20 mouse cellular contexts compared by ENCODE assay signal in genomic region chr11:68067806-68068205, GRCm38 (mm10).
DNase-seq lines count a peak whose midpoint lies in the region; ATAC-seq and TF ChIP-seq lines count a peak whose summit lies in the region.
"Had no signal": no experiment of that assay in that cellular context is flagged by ENCODE, and none has a peak within 500 bp of the region (broad histone marks: within the 10 kb centered on the region; RNA-seq: fewer than 3 reads in every experiment).

No protein-coding gene starts in this region.

- TF ChIP-seq CTCF in lung, adult 2 months (IDR thresholded peaks at IDR 0.05; ENCODE audit: insufficient read depth, low read length) = no peak

- WGBS in lung, adult 2 months = 67% methylated on average over 10 of the region's 10 CpGs
- WGBS in midbrain, embryonic 11.5 days = 90% methylated on average over 10 of the region's 10 CpGs
- WGBS in midbrain, embryonic 10.5 days = 95% methylated on average over 10 of the region's 10 CpGs
- 77% methylated on average over 10 of the region's 10 CpGs for WGBS in neural tube, embryonic 15.5 days

- no peaks in the 10 kb centered on the region; the same call in none of the 2 replicates for H3K4me1 ChIP-seq in lung, adult 2 months (ENCODE audit: control insufficient read depth, insufficient read depth, low read length)
- peaks cover 4% of the 10 kb centered on the region; the same call in 1 of the 2 replicates for H3K4me1 ChIP-seq in midbrain, embryonic 11.5 days (ENCODE audit: control insufficient read depth, insufficient read depth, low read length)
- H3K4me1 ChIP-seq in midbrain, embryonic 10.5 days = peaks cover 14% of the 10 kb centered on the region
- H3K4me1 ChIP-seq in neural tube, embryonic 15.5 days = 0 out of 2 replicates have a peak, but pooled peaks cover 4% of the 10 kb centered on the region
- H3K4me1 ChIP-seq: embryonic facial prominence, embryonic 12.5 days; forebrain, embryonic 12.5 days had no signal

- no peaks in the 10 kb centered on the region for H3K9me3 ChIP-seq in midbrain, embryonic 11.5 days (ENCODE audit: control insufficient read depth, low read length)
- H3K9me3 ChIP-seq in midbrain, embryonic 10.5 days (replicated peaks) = no peaks in the 10 kb centered on the region
- no peaks in the 10 kb centered on the region for H3K9me3 ChIP-seq in neural tube, embryonic 15.5 days (replicated peaks)
- H3K9me3 ChIP-seq: embryonic facial prominence, embryonic 10.5 days; embryonic facial prominence, embryonic 12.5 days; forebrain, embryonic 12.5 days; forebrain, embryonic 15.5 days had no signal

- H3K4me2 ChIP-seq in midbrain, embryonic 11.5 days = no peak overlapping the region
- no peak overlapping the region for H3K4me2 ChIP-seq in neural tube, embryonic 15.5 days
- H3K4me2 ChIP-seq: embryonic facial prominence, embryonic 12.5 days; forebrain, embryonic 12.5 days; forebrain, embryonic 15.5 days had no signal

- ATAC-seq in midbrain, embryonic 11.5 days (ENCODE audit: low FRiP score) = no peak
- no peak for ATAC-seq in neural tube, embryonic 15.5 days (ENCODE audit: low FRiP score)
- ATAC-seq: forebrain, embryonic 15.5 days; forebrain, postnatal 0 days had no signal

- no peak overlapping the region for H3K4me3 ChIP-seq in lung, adult 2 months (replicated peaks; ENCODE audit: extremely low read depth, low read depth, low read length)
- no peak overlapping the region for H3K4me3 ChIP-seq in midbrain, embryonic 11.5 days (ENCODE audit: low read depth, low read length)
- no peak overlapping the region for H3K4me3 ChIP-seq in midbrain, embryonic 10.5 days
- no peak overlapping the region for H3K4me3 ChIP-seq in neural tube, embryonic 15.5 days (replicated peaks)
- H3K4me3 ChIP-seq: embryonic facial prominence, embryonic 10.5 days; embryonic facial prominence, embryonic 12.5 days; forebrain, embryonic 12.5 days; forebrain, embryonic 15.5 days had no signal

- H3K27ac ChIP-seq in midbrain, embryonic 11.5 days (ENCODE audit: low read depth, low read length) = no peak overlapping the region
- H3K27ac ChIP-seq in midbrain, embryonic 10.5 days (replicated peaks) = no peak overlapping the region
- H3K27ac ChIP-seq in neural tube, embryonic 15.5 days (replicated peaks) = no peak overlapping the region
- H3K27ac ChIP-seq: embryonic facial prominence, embryonic 10.5 days; embryonic facial prominence, embryonic 12.5 days; forebrain, embryonic 12.5 days; forebrain, embryonic 15.5 days had no signal

- H3K9ac ChIP-seq in midbrain, embryonic 11.5 days (ENCODE audit: low read length) = no peak overlapping the region
- H3K9ac ChIP-seq in neural tube, embryonic 15.5 days (replicated peaks) = no peak overlapping the region
- H3K9ac ChIP-seq: embryonic facial prominence, embryonic 12.5 days; forebrain, embryonic 12.5 days; forebrain, embryonic 15.5 days; forebrain, postnatal 0 days had no signal

- DNase-seq in lung, adult 18-20 months = peak; percentile 18 to 39
- no peak for DNase-seq in lung, adult 2 months
- peak; percentile 42 for DNase-seq in lung, postnatal 25 days (ENCODE audit: low spot score)
- DNase-seq in lung, postnatal 4 days = no peak
- peak; percentile 26 for DNase-seq in midbrain, embryonic 11.5 days (ENCODE audit: low spot score, missing footprints)
- no peak for DNase-seq in midbrain, embryonic 10.5 days (ENCODE audit: low spot score)
- DNase-seq: adrenal gland, adult 2 months; adrenal gland, postnatal 10 days; adrenal gland, postnatal 25 days; cerebellum, adult 11-12 months; cerebellum, adult 2 months; cerebellum, adult 9-10 months; cerebellum, postnatal 10 days; cerebellum, postnatal 25 days; forebrain, postnatal 0 days had no signal

- no peaks in the 10 kb centered on the region for H3K27me3 ChIP-seq in midbrain, embryonic 11.5 days (ENCODE audit: control insufficient read depth, insufficient read depth, low read length)
- no peaks in the 10 kb centered on the region for H3K27me3 ChIP-seq in midbrain, embryonic 10.5 days (ENCODE audit: low read depth, poor library complexity, severe bottlenecking)
- H3K27me3 ChIP-seq in neural tube, embryonic 15.5 days (replicated peaks) = no peaks in the 10 kb centered on the region
- H3K27me3 ChIP-seq: embryonic facial prominence, embryonic 12.5 days; forebrain, embryonic 15.5 days had no signal

- TF ChIP-seq POLR2A in lung, adult 2 months (IDR thresholded peaks at IDR 0.05; ENCODE audit: borderline replicate concordance, extremely low read depth, low read depth, low read length) = no peak

- H3K36me3 ChIP-seq in midbrain, embryonic 11.5 days (ENCODE audit: control insufficient read depth, insufficient read depth, low read length) = no peaks in the 10 kb centered on the region
- no peaks in the 10 kb centered on the region for H3K36me3 ChIP-seq in midbrain, embryonic 10.5 days
- H3K36me3 ChIP-seq in neural tube, embryonic 15.5 days = no peaks in the 10 kb centered on the region
- H3K36me3 ChIP-seq: embryonic facial prominence, embryonic 10.5 days; embryonic facial prominence, embryonic 12.5 days; forebrain, embryonic 12.5 days; forebrain, embryonic 15.5 days had no signal

Comparison
In these comparisons a context has a peak if more than half of its experiments do, and no peak if none do; other contexts are left out.
1. DNase-seq: peak in lung, adult 18-20 months (2 of 2), lung, postnatal 25 days (single experiment) and midbrain, embryonic 11.5 days (single experiment); none in lung, adult 2 months (single experiment), lung, postnatal 4 days (0 of 2) and midbrain, embryonic 10.5 days (single experiment).